Mouse (Mus musculus): ENCODE measurements around the gene Dixdc1.
"Not testable (repeated sequence)": the region's sequence is repeated elsewhere in the genome, so short reads cannot be mapped to it uniquely, and the experiment has no call there.

Gene Dixdc1

DNA sequence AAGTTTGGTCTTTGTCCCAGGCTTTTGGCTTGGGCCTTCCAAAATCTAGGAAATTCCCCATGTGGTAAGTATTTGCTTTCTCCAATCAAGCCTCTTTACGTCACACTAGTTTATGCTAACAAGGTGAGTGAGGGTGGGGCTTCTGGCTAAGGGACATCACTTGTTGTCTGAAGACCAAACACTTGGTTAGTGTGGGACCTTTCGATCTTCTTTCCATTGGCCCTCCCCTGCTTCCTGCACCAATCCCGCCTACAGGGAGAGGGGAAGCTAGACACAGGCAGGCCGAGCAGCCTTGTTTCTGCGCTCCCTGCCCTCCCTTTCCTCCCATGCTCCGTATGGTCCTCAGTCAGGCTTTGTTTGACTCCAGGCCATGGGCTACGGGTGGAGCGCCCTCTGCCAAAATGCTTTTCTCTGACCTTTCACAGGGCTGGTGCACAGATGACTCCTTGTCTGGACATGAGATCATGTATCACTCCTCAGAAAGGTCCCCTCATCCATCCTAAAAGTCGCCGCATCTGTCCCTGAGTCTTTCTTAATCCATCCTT lies 92.4 kb downstream of the Dixdc1 start:
- no peak for DNase-seq

- no peak for DNase-seq
These were observed 105.0 kb downstream of the Dixdc1 start for GRCm38 (mm10) chr9:50634270-50634669.

GRCm38 (mm10) chr9:50633059-50633458 lies 106.3 kb downstream of the Dixdc1 start:
- DNase-seq: no peak

DNA sequence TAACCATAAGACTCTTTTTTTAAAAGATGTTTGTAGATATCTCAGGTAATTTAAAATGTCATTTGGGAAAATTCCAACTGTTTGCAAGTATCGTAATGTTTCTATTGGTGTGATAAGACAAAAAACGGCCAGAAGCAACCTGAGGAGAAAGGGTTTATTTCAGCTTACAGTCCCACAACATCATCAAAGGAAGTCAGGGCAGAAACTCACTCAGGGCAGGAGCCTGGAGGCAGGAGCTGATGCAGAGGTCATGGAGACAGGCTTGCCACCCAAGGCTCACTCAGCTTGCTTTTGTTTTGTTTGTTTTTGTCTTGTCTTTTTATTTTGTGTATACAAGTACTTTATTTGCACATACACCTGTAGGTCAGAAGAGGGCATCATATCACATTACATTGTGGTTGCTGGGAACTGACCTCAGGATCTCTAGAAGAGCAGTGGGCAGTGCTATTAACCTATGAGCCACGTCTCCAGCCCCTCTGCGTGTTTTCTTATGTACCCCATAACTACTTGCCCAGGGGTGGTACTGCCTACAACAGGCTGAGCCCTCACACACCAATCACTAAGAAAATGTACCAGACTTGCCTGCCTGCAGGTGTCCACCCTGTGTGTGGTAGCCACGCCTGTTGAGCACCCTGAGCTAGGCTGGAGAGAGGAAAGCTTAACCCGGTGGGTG lies 107.2 kb downstream of the Dixdc1 start:
- DNase-seq: no peak

DNA sequence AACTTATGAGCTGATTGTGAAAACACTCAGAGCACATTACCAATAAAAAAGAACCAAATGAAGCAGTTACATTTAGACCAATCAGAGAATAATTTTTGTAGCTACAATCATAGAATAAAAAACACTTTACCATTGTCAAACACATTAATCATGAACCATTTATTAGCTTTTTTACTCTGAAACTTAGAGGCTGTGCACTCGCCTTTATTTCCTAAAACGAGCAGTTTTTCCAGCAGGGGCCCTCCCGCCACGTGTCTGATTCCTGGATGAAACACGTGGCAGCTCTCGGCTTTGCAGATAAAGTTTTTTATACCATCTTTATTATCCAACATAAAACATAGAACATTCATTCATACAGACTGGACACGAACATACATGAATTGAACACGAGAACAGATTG lies 108.4 kb downstream of the Dixdc1 start:
- not testable (repeated sequence) for DNase-seq

- no peak for DNase-seq
These were observed 121.5 kb downstream of the Dixdc1 start for GRCm38 (mm10) chr9:50617794-50618330.

DNA sequence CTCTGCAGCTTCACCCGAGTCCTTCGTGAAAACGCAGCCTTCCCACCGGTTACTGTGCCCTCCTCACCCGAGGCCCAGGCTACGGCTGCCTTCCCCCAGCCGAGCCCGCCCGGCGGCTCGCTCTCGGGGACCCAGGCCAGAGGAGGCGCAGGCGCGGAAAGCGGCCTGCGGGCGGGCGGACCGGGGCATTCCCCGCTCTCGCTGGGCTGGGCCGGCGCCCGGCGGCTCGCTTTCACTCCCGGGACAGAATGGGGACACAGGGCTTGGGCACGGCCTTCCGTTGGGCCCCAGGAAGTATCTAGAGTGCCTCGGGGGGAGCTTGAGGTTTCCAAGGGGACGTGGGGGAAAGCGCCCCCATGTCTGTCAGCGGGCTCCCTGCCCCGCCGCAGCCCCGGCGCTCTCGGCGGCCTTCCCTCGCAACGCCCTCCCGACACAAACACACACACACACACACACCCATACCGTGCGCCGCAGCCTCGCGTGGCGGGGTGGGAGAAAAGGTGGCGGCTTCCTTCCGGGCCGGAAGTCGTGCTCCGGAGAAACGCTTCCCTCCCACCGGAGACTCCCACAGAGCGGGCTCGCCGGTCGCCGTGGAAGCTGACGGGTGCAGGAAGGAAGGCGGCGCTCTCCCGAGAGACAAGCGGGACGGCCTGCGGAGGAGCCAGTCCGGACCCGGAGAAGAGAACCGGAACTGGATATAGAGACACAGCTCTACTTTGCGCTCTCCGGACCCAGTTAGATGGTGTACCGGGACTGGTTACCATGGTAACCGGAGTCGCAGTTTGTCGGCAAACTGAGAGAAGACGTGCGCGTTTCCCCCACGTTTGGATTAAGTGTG lies 122.3 kb downstream of the Dixdc1 start, which contains the start of the genes Pih1d2 and Nkapd1:
Pih1d2 (plus strand) TSS at position 556 of the 838 bp plus-strand sequence.
Nkapd1 (minus strand) TSS at position 699 of the 838 bp plus-strand sequence.
- DNase-seq: peak; percentile 93 to 96

GRCm38 (mm10) chr9:50616161-50616560 lies 123.2 kb downstream of the Dixdc1 start:
- no peak for DNase-seq
